Mouse (Mus musculus) spleen, postnatal 14 days (tissue): Measurements from ENCODE around the gene Rbm18.

Experiments
- DNase-seq, 2 experiments: peaks; one replicate each; pipeline ENCODE4 v3.0.0; 2021 to 2022; ENCODE audit warnings: low spot score in 2 of 2

The Rbm18 gene

GRCm38 (mm10) chr2:36073781-36074180, 62.8 kb downstream of the Rbm18 start:
- DNase-seq: no peak

DNA sequence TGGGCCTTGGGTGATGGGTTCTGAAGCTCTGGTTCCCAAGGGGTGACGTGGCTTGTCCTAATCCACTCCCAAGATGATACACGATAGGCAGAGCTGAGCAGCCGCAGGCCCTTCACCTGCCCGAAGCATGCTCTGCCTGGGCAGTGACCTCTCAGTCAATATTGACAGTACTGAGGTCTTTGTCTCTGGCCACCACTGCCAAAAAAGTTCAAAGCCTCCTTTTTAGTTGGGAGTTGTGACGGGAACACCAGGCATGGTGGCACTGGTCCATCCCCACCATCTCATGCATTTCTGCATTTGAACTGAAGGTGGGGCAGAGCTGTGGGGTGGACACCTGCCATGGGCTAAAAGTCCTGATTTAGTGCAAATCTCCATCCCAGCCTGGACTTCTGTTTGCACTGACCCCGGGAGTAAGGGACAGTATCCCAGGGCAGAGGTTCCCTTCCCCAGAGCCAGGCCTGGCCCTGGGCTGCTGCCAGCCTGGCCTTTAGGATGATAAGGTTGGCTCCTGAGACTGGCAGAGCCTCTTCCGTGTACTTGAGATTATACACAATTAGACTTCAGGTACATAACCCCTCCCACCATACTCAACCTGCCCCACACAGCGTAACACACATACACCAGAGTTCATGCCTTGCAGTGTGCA, 64.8 kb downstream of the Rbm18 start:
- DNase-seq: no peak

DNA sequence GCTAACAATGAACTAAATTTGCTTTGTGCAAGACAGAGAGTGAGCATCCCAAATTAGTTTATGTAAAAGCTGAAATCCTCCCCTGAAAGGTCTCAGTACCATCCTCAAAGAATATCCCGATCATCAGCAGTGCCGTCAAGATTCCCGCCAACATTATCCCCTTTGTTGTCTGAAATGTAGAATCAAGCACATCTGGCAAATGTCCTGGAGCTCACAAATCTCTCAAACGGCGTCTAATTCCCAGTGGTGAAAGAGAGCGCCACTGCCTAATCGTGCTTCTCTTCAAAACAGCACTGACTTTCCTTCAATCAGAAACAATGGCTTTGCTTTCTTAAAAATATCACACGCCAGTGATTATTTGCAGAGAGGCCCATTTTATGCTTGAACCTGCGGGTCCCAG, 69.4 kb downstream of the Rbm18 start:
- no peak for DNase-seq
